Mouse (Mus musculus): ENCODE measurements around the gene 1700020L24Rik.

Gene 1700020L24Rik

GRCm38 (mm10) chr11:83440081-83441064, 2.9 kb downstream of the 1700020L24Rik start:
- DNase-seq (ENCODE audit: low read depth, low spot score): peak; percentile 91

- DNase-seq (ENCODE audit: low read depth, low spot score): no peak
Observed at GRCm38 (mm10) chr11:83441235-83441634, 3.8 kb downstream of the 1700020L24Rik start.

GRCm38 (mm10) chr11:83442596-83443267, 5.3 kb downstream of the 1700020L24Rik start:
- DNase-seq (ENCODE audit: low read depth, low spot score): peak; percentile 87

GRCm38 (mm10) chr11:83443824-83444223, 6.3 kb downstream of the 1700020L24Rik start:
- peak; percentile 70 for DNase-seq (ENCODE audit: low read depth, low spot score)

- peak; percentile 93 for DNase-seq (ENCODE audit: low read depth, low spot score)
Observed at GRCm38 (mm10) chr11:83445001-83445400, 7.5 kb downstream of the 1700020L24Rik start.

GRCm38 (mm10) chr11:83447612-83448011, 10.1 kb downstream of the 1700020L24Rik start:
- no peak for DNase-seq (ENCODE audit: low read depth, low spot score)

GRCm38 (mm10) chr11:83448021-83448926, 10.8 kb downstream of the 1700020L24Rik start:
- peak; percentile 41 for DNase-seq (ENCODE audit: low read depth, low spot score)

GRCm38 (mm10) chr11:83448927-83449236, 11.4 kb downstream of the 1700020L24Rik start:
- no peak for DNase-seq (ENCODE audit: low read depth, low spot score)

GRCm38 (mm10) chr11:83449298-83449697, 11.8 kb downstream of the 1700020L24Rik start:
- DNase-seq (ENCODE audit: low read depth, low spot score): peak; percentile 90

GRCm38 (mm10) chr11:83450550-83450949, 13.1 kb downstream of the 1700020L24Rik start:
- DNase-seq (ENCODE audit: low read depth, low spot score): no peak

- DNase-seq (ENCODE audit: low read depth, low spot score): no peak
Observed at GRCm38 (mm10) chr11:83451281-83451680, 13.8 kb downstream of the 1700020L24Rik start.

- DNase-seq (ENCODE audit: low read depth, low spot score): no peak
Observed at GRCm38 (mm10) chr11:83454548-83454947, 17.1 kb downstream of the 1700020L24Rik start.

- DNase-seq (ENCODE audit: low read depth, low spot score): no peak
Observed at GRCm38 (mm10) chr11:83455608-83456007, 18.1 kb downstream of the 1700020L24Rik start.

- no peak for DNase-seq (ENCODE audit: low read depth, low spot score)
Observed at GRCm38 (mm10) chr11:83457257-83457656, 19.8 kb downstream of the 1700020L24Rik start.

- no peak for DNase-seq (ENCODE audit: low read depth, low spot score)
Observed at GRCm38 (mm10) chr11:83457912-83458601, 20.6 kb downstream of the 1700020L24Rik start.

GRCm38 (mm10) chr11:83461462-83462027, 24.1 kb downstream of the 1700020L24Rik start:
- DNase-seq (ENCODE audit: low read depth, low spot score): no peak

GRCm38 (mm10) chr11:83462711-83463244, 25.3 kb downstream of the 1700020L24Rik start, which contains the start of gene Mmp28:
TSS of gene Mmp28 (minus strand) at chr11:83463071.
- peak; percentile 23 for DNase-seq (ENCODE audit: low read depth, low spot score)

GRCm38 (mm10) chr11:83465976-83466375, 28.5 kb downstream of the 1700020L24Rik start:
- DNase-seq (ENCODE audit: low read depth, low spot score): no peak

- no peak for DNase-seq (ENCODE audit: low read depth, low spot score)
Observed at GRCm38 (mm10) chr11:83467120-83467652, 29.7 kb downstream of the 1700020L24Rik start.

- DNase-seq (ENCODE audit: low read depth, low spot score): no peak
Observed at GRCm38 (mm10) chr11:83468765-83469164, 31.3 kb downstream of the 1700020L24Rik start.

Data from R1 (cell line).